Mouse (Mus musculus) CD4-positive helper T cell, adult 2 months (primary cell): ENCODE results near the gene Tnfsf15.

Source experiments
- DNase-seq: peaks from one replicate; pipeline ENCODE4 v3.0.0-alpha.2; 2012; ENCODE audit warnings: low read depth, missing footprints, low spot score

Tnfsf15 gene

DNA sequence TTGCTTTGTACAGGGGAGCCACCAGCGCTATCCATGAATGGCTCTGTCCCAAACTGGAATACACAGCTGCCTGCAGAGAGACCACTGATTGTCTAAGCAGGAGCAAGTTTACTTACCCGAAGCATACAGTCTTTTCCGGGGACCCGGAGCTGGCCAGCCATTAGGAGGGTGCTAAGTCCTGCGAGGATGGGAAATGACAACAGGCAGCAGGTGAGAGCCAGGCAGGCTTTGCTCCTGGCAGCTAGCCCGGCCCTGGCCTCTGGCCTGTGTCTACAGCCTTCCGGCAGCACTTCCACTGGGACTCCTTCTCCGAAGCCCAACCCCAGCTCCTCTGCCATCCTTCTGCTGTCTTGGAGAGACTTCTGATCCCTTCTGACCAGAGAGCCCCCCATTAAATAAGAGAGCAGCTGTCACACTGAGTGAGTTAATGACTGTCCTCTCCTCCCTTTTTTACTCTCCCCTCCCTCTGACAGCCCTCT is at the start of gene Tnfsf15:
TSS of gene Tnfsf15 (minus strand) at position 421 of the 479 bp plus-strand sequence.
- no peak for DNase-seq

DNA sequence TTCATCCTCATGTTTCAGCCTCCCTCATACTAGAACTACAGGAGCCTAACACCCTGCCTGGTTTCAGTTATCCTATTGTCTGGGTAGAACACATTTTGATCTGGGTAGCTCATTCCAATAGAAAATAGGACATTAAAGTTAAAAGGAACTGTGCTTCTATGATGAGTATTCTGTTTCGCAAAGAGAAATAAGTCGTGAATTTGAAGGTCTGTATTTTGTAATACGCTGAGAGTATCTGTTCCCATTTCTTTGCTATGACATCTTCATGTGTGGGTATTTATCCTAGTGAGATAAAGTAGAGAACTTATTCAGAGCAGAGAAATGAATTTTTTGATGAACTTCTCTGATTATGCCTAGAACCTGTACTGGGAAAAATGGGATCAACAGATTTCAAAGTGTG is 47.4 kb upstream of the Tnfsf15 start:
- DNase-seq, result no peak

DNA sequence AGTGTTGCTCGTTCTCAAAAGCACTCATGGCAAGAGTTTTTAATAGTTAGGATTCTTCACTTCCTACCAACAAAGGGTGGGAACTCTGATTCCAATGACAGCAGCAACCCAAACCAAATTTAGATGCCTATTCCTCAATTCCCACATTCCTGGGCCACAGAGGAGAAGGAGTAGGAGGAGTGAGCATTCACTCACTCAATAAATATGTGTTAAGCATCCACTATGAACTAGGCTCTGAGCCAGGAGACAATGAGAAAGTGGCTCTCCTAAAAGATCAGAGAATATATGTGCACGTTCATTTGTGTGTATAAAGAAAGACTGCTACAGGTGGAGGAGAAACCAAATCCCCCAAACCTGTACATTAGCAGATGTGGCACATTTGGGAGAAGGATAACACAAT is 40.6 kb upstream of the Tnfsf15 start:
- DNase-seq, result no peak

DNA sequence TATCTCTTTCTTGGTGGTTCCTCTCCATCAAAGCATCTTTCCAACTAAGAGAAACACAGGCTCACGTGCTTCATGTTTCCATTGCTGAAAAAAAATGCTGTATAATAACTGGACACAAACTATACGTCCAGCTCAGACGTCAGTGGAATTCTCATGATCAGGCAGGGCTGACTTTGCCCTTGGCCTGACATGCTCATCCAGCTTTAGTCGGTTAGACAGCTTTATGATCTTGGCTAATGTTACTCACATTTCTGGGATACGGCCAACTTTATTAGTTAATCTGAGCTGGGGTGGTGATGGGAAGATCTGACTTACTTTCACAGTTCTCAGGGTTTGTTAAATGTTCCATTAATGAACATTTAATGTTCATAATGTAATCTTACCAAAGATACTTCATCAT is 38.9 kb upstream of the Tnfsf15 start:
- no peak for DNase-seq

DNA sequence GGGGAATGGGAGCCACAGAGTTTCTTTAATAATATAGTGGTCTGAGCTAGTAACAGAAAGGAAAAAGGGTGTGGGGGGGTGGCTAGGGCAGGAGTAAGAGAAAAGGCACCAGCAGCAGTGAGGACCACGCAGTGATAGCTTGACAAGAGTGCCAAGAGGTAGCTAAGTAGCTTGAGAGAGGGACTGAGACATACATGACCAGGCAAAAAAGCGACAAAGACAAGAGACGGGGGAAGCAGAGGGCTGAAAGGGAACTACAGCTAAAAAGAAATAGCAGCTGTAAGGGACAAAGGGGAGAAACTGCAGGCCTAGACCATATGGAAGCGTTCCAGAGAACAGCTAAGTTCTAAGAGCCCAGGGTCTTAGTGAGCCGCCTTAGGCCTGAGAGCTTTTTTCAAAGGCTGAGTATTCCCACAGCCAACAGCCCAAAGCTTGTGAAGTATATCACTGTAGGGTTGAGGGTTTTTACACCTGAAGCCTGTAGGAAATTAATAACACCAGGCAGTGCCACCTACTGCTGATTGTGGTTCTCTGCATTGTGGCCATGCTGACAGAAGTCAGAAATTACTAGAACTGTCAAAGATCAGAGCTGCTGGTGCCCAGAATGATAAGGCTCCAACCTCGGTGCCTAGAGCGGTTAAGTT is 38.2 kb upstream of the Tnfsf15 start:
- DNase-seq, result no peak

DNA sequence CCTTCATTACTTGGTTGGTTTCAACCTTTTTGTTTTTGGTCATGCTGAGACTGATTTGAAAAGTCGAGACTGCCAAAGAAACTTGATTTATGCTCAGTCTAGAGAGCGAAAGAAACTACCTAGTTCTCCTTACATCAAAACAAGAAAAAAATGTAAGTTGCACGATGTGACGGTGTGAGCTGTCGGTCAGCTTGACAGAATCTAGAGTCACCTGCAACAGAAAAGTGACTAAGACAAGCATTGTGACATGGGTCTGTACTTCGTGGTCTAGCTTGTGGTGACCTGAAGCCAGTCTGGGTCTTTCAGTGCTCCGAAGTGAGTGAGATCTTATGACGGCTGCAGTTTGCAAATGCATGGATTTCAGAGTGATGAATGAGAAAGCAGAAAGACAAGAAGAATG is 32.3 kb upstream of the Tnfsf15 start:
- no peak for DNase-seq

DNA sequence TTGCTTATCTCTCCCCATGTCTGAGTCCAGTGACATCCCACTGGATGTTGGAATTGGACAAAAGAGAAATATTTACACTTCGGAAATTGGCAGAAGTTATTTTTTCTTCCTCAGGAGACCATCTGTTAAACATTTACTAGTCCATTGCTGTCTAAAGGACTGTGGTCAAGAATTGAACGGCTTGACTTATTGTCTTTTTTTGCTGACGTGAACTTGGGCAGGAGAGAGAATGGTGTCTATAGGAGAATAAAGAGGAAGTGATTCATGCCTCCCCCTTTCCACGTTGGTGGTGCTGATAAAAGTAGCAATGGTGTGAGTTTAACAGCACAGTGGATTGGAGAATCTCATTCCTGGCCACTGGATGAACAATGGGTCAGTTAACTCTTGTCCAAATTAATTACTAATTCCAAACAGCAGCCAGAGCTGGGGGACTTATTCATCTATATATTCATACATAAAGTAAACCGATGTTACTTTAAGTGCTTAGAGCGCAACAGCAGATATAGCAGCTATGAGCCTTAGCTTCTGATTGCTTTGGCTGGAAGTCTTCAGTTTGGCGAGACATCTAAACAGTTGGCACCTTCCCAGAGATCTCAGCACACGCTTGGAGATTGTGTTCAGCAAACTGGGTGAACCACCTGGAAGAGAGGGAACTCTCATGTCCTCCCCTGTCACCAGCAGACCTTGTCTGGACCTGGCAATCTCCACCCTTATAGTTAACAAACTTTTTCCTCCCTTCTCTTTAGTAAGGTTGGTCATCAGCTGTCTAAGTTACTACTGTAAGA is 28.6 kb upstream of the Tnfsf15 start:
- DNase-seq, result no peak

DNA sequence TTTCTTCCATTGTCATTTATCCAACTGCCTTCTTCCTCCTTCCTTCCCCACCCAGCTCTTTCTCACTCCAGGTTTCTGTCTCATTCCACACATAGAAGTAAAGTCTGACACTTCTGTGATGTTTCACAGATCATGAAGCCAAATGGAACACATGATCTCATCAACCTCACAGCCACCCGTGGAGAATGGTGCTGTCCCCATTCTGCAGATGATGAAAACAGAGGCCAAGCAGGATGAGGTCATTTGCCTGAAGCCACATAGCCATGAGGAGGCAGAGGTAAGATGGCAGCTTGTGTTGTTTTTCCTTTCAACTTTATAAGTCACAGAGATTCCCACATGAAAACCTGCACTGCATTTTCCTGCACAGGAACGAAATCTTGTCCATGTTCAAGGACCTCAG is 27.6 kb upstream of the Tnfsf15 start:
- no peak for DNase-seq

DNA sequence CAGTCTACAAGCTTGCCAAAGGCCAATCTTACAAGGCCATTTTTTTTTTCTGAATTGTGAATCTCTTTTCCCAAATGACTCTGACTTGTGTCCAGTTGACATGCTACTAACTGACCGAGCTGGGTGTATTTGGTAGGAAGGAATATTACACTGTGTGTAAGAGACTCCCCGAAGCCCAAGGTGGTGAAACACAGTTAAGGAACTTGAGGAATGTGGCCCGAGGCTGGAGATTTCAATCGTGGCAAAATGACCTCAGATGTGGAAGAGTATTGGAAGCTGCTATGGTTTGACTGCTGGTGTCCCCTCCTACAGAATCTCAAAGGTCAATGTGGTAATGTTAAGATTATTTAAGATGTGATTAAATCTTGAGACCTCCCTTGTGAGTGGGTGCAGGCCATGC is 26.4 kb upstream of the Tnfsf15 start:
- no peak for DNase-seq

DNA sequence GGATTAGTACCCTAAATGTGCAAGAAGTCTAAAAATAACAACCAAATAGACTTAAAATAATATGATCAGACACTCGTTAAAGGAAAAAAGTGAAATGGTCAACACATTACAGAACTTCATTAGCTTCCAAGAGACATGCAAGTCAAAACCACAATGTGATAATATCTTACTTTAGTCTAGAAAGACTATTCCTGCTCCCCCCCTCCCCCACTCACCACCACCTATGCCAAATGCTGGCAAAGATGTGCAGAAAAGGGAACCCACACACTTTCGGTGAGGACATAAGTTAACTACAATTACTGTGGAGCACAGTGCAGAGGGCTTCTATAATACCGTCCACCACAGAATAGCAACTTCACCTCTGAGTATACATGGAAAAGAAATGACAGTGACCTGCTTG is 24.2 kb upstream of the Tnfsf15 start:
- DNase-seq, result no peak

DNA sequence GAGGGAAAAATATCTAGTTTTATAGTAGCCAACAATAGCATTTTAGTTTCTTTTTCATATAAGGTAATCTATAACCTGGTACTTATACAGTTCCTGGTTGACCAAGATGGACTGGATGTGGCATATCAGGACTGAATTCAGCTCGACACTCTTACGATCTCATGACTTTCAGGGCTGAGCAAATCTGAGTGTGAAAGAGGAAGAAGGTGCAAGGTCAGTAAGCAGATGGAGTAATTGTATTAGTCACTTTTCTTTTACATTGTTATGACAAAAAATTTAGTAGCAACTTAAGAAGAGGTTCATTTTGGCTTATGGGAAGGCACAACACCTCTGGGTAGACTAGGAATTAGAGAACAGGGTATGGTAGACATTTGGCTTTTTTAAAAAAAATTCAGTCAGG is 20.1 kb upstream of the Tnfsf15 start:
- no peak for DNase-seq

DNA sequence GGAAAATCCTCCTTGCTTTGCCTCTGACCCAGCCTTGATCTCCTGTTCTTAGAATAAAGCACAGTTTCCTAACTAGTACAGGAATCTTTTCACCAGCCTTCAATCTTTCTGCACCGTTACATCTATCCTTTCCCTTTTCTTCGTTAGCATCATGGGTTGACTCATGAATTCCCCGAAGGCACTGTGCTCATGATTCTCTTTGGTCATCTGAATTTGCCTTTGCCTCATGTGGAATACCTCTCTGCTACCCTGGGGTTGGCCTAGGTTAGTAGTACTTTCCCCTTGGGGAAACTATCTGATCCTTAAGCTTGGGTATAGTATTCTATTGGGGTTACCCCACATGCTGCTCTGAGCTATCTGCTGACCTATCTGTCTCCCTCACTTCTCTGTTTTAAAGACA is 15.0 kb upstream of the Tnfsf15 start:
- DNase-seq, result no peak

DNA sequence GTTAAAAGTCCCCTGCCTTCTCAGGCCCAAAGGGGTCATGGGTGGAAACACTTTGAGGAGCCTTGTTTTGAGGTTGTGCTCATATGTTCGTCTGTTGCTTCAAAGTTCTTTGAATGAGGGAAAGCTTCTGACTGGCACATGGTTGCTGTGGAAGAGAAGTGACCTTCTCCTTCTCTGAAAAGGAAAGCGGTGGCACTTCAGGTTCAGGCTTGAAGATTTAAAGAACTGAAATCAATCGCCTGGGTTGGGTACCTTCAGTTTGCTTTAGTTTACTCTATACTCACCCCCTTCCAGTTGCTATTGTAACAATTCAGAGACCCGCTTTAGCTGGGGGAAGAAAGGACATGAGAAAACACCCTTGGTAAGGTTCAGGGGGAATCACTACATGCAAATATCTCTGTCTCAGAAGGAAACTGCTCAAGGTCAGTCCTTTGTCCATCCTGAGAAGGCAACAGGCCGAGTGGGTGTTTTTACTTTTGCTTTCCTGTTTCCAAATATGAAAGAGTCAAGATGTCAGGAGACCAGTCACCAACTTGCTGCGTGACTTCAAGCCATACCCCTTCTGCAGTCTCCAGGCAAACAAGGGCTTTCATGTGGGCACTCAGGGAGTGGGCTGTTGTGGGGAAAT is 12.7 kb upstream of the Tnfsf15 start:
- no peak for DNase-seq

DNA sequence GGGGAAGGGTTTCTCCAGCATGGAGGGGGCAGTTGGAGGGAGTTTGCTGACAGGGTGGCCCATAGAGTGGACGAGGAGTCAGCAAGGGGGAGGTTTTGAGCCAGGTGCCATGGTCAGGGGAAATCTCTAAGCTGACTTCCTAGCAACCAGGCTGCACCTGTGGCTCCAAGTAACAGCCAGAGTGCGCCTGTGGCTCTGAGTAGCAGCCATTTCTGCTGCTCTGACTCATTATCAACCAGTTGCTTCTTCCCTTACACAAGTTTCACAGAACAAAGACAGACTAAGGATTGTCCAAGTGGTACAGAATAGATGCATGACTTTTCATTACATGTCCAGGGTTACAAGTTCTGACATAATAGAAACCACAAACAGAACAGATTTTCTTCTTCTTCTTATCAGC is 11.2 kb upstream of the Tnfsf15 start:
- DNase-seq, result no peak

DNA sequence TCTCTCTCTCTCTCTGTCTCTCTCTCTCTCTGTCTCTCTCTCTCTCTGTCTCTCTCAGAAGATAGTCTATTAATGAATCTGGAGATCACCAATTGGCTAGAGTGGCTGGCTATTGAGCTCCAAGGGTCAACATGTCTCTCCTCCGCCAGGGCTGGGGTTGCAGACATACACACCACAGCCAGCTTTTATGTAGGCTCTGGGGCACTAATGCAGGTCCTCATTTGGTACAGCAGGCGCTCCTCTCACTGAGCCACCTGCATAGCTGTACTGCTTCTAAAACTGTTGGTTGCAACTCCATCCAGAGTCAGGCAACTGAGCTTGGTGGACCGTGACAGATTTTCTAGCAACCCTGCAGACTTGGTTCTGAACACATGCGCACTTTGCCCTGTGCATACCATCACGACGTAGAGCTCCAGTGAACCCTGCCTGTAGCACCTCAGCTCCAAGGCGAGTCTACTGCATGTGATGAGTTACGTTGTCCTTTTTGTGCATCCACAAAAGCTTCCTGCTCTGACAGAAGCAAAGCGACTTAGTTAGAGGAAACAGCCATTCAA is 9.6 kb upstream of the Tnfsf15 start:
- DNase-seq, result no peak

DNA sequence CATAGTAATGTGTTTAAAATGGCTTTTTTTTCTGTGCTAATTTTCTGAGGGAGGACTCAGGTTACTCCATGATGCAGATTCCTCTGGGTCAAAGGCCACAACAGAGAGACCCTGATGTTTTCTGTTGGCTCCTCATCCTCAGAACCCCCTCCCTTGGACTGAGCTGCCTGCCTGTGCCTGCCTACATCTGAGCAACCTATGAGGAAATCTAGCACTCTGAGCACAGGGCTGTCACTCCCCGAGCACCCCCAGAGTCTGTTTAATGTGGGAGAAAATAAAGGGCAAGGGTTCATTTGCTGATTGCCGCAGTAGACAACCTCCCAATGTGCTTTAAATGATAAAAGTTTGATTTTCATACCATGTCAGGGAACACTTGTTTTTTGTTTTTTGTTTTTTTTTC is 8.9 kb upstream of the Tnfsf15 start:
- DNase-seq, result no peak

DNA sequence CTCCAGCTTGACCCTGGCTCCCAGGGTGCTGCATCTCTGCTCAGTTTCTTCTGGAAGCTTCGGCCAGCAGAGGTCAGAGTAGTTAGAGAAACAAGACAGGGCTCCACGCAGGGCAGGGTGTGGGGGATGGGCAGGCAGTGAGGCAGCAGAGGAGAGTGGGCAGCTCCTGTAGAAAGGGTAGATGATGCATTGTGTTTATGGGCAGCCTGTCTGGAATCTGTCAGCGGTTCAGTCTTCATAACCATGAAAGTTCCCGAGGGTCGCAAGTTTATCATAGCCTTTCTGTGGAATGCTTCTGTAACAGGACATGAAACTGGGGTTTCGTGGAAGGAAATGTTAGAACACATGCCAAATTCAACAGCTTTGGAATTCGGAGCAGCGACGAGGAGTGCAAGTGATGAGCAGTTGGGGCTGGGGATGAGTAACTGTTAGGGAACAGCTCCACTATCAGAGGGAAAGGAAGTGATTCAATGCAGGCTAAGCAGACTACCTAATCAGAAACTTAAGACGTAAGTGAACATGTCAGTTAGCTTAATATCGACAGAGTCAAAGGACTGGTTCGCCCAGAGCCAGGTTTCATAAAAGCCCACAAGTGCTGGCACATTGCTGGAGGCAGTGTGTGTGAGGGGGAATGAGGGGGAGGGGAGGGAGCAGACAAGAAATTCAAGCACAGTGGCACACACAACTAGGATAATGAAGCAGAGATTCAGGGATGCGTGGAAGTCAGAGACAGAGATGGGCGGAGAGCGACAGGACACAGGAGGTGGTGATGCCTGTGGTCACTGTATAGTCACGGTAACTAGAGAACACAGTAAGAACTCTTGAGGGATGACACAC is 8.0 kb upstream of the Tnfsf15 start:
- peak; percentile 27 for DNase-seq

DNA sequence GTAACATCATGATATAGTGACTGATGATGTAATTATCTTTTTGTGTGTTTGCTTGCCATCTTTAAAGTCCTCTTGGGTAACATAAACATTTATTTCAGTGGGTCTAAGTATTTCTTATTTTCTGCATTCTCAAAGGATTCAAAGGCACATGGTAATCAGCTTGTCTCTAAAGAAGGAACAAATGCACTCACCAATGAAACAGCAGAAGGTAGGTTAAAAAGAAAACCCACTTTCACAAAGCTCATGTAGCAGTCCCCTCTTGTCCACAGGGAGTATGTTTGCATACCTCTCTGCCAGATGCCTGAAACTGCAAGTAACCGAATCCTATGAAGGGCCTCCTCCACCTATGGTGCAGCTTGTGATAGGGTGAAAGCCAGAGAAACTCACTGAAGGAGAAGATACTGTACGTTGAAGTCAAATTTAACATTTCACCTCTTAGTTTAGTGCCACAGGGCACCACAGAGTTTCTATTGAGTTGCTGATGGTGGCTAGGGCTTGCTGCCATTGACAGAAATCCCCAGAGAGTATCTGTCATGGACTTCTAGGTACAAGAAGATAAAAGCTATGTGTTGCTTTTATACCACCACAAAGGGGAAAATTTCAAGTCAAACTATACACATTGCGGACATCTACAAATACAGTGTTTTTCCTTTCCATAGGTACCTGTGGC is 3.3 kb upstream of the Tnfsf15 start:
- no peak for DNase-seq

DNA sequence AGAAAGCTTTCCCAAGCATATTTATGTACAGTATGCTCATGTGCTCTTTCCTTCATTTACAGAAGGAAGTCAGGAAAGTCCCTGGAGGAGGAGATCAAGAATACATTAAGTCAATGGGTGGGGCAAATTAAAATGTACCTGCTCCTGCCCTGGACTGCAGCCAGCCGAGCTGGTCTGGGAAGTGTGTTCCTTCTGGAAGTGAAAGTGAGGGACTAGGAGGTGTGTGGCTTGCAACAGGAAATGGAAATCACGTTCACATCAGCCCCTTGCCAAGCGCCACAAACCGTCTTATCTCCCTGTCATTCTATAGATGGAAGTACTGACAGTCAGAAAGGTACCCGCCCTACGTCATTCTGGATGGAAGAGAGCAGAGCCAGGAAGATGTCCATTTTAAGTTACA is 358 bp upstream of the Tnfsf15 start:
- no peak for DNase-seq

DNA sequence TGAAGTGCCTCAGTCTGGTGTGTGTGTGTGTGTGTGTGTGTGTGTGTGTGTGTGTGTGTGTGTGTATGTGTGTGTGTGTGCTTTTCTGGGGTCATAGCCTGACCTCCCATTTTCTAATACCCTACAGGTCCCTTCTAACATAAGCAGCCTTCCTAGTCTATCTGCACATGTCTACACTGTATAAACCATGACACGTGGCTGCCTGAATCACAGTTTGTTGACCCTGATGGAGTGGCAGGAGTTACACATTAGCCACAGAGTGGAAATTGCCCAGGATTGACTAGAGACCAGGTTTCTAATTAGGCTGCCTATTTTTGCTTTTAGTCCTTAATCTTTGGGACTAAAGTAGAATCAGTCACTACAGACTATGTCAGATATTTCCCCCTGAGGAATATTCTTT is 1.3 kb downstream of the Tnfsf15 start:
- no peak for DNase-seq

DNA sequence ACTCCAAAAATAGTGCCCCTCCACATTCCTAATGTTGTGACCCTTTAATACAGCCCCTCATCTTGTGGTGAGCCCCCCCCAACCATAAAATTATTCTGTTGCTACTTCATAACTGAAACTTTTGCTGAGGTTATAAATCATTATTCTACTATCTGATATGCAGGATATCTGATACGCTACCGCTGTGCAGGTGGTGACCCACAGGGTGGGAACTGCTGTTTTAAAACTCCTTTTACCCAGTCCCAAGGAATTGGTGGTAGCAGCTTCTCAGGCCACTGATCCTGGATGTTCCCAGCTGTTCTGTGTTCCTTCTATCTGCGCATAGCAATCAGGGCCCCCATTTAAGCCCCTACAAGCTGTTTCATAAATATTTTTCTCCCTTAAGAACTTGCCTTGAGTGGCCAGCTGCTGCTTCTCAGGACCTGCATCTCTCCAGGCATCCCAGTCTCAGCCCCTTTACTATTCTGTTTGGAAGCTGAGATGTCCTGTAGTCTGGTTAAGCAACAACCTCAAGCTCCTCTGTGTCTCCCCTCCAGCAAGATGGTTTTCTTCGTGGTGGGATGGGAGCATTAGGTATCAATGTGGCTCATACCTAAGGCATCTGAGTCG is 2.0 kb downstream of the Tnfsf15 start:
- no peak for DNase-seq
